Mouse (Mus musculus): ENCODE measurements at regions not wholly inside any gene's neighbourhood (a gene's known extent, or its start where the extent isn't known, plus 50 kb on each side); places are given as distances from the start of the nearest gene placed in this dataset.

- no peak for TF ChIP-seq POLR2A (IDR thresholded peaks at IDR 0.05; ENCODE audit: insufficient read length, low read depth)
- TF ChIP-seq POLR2AphosphoS2 (IDR thresholded peaks at IDR 0.05; ENCODE audit: insufficient read length, low read depth): no peak
- no peak for TF ChIP-seq MYOG (IDR thresholded peaks at IDR 0.05; ENCODE audit: control insufficient read depth in 1 of 3, insufficient read depth in 1 of 3, insufficient read length in 2 of 3, low read depth in 2 of 3)
- TF ChIP-seq MAX (IDR thresholded peaks at IDR 0.05; ENCODE audit: low read depth): no peak
- no peak for TF ChIP-seq REST (IDR thresholded peaks at IDR 0.05; ENCODE audit: insufficient read depth, insufficient read length)
- no peak for TF ChIP-seq E2F4 (IDR thresholded peaks at IDR 0.05; ENCODE audit: insufficient read depth)
Observed at GRCm38 (mm10) chr6:143491380-143491779, 324.4 kb downstream of the Etnk1 start.
